Mouse (Mus musculus) erythroblast, adult 5-6 weeks (primary cell): ENCODE measurements around the gene Neo1. TPM values are rescaled to one million over a fixed set of nuclear protein-coding genes. Genes with fewer than 3 reads are reported as not detected.
"Not testable (repeated sequence)": the region's sequence is repeated elsewhere in the genome, so short reads cannot be mapped to it uniquely, and the experiment has no call there.

Source experiments
- ATAC-seq: replicated peaks from 2 replicates; pipeline ENCODE4 v1.8.0; 2016; ENCODE audit warnings: moderate number of reproducible peaks, mild to moderate bottlenecking, moderate TSS enrichment, inconsistent platforms; ENCODE audit not compliant: poor library complexity, low FRiP score, severe bottlenecking
- total RNA-seq, 2 experiments: library from RNA; stranded (forward) in 1 of 2; stranded (reverse) in 1 of 2; fragments of 150-400 nt in 1 of 2; fragments of 200-764, 138-1000 nt in 1 of 2; gene quantifications; 2 replicates each; pipeline versions ENCODE4 v1.2.3 to v1.2.4; 2015 to 2017; ENCODE audit warnings: low replicate concordance in 2 of 2

Neo1 gene
- total RNA-seq, 2 experiments from 2014 or later = 0.51 TPM; not detected in 1

DNA sequence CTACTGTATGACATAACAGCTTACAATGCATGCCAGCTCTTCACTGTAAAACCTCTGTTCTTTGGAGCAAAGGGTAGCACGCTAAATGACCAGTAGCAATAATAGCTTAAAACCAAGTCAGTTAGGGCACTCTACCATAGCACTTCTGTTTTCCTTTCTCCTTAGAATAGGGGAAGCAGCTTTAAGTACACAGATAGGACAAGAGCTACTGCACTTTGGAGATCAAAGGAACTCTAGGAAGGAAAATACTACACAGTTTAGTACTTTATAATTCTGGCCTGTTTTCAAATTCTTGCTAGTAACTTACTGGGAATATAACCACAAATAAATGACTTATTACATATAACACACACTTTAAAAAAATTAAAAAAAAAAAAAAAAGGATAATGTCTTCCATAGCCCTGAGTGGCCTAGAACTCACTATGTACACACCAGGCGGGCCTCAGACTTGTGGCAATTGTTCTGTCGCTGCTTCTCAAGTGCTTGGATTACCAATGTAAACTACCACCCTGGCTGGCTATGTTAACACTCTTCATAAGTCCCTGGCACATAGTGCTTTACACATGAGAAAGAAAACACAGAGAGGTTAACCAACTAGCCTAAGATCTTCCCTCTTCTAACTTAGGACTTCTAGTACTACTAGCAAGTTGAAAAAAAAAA lies 20.1 kb downstream of the Neo1 start:
- no peak for ATAC-seq

DNA sequence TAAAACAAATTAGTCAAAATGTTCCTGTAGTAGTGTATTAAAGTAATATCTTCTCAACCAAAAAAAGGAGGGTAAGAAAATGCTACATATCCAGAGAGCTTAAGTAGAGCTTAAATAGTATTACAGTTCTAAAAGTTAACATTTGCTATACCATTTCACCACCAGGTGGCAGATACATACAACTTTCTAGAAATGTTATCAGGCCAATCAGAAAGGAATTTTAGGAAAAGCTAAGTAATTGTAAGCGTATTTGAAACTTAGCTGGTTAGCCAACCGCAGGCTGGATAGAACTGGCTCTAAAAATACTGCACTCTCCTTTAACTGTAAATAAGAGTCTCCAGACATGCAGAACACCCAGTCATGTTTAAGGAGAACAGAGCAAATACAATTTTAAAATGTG lies 22.9 kb downstream of the Neo1 start:
- no peak for ATAC-seq

DNA sequence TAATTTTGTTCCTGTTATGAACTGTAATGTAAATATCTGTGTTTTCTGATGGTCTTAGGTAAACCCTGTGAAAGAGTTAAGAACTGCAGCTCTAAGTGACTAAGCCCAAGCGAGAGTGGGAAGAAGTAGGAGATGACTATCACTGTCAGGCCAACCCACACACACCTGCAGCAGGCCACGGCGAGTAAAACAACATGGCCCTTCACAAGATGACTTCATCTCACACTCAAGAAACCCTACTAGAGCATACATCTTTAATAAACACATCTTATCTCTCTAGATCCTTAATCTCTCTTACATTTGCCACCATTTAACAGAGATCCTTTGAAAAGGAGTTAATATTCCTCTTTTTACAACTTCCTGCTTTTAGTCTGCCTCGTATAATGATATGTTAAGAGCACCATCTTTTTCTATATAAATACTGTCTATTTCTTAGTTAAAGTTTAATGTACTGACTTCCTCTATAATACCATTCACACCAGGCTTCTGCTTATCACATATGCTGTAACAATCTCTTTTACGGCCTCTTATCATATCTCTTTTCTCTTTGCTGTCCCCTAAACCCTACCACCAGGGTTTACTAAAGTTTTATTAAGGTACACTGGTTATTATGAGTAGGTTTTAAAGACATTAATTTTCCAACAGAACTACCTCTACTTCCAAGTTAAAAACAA lies 46.8 kb downstream of the Neo1 start:
- no peak for ATAC-seq

DNA sequence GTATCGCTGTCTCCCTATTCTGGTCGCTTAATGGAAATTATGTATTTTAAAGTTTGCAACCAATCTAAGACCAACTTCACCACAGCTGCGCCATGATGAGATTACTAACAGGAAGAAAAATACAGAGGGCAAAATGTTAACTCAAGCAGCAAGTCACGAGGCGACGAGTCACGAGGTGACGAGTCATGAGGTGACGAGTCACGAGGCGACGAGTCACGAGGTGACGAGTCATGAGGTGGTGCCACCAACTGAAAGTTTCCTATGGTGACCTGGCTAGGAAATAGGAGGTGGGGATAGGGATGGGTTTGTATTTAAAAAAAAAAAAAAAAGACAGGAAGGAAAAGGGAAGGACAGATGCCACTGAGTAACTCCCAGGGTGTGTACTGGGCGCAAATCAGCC lies 57.2 kb downstream of the Neo1 start:
- ATAC-seq = no peak

DNA sequence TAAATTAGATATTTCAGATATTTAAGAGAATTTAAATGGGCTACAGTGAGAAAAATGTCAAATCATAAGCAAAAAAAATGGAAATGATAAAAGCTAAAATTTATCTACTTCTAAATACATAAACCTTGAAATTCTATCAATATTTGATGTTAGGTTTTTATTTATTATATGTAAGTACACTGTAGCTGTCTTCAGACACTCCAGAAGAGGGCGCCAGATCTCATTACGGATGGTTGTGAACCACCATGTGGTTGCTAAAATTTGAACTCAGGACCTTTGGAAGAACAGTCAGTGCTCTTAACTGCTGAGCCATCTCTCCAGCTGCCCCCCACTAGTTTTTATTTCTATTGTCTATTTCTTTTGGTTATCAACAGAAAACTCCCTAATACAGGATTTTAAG lies 65.1 kb downstream of the Neo1 start:
- ATAC-seq = not testable (repeated sequence)

DNA sequence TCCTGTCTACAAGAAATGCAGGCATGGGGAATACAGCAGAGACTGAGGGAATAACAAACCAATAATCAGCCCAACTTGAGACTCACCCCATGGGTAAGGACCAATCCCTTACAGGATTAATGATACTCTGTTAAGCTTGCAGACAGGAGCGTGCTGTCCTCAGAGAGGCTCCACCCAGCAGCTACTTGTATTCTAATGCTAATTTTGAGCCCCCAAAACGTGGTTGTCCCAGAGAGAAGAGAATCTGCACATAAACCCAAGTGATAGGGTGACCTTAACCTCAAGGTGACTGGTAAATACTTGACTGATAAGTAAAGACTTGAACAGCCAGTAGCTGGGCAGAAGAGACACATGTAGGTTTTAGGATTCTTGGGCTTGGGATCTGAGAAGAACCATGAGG lies 68.9 kb downstream of the Neo1 start:
- no peak for ATAC-seq

DNA sequence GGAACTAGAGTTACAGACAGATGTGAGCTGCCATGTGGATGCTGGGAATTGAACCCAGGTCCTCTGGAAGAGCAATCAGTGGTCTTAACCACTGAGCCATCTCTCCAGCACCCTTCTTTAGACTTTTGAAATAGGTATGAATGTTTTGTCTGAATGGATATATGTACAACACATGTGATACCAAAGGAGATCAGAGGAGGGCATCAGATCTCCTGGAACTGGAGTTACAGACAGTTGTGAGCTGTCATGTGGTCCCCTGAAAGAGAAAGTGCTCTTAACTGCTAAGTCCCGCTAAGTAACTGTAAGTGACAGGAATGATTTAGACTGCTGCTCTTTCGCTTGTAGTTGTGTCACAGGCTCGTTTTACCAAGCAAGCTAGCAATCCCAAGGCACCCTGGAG lies 80.7 kb downstream of the Neo1 start:
- ATAC-seq = no peak

DNA sequence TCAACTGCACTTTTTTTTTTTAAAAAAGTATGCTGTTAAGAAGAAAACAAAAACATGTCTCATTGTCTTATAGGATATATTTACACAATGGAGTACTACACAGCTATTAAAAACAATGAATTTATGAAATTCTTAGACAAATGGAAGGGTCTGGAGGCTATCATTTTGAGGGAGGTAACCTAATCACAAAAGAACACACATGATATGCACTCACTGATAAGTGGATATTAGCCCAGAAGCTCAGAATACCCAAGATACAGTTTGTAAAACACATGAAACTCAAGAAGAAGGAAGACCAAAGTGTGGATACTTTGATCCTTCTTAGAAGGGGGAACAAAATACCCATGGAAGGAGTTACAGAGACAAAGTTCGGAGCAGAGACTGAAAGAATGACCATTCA lies 90.3 kb downstream of the Neo1 start:
- ATAC-seq = not testable (repeated sequence)

DNA sequence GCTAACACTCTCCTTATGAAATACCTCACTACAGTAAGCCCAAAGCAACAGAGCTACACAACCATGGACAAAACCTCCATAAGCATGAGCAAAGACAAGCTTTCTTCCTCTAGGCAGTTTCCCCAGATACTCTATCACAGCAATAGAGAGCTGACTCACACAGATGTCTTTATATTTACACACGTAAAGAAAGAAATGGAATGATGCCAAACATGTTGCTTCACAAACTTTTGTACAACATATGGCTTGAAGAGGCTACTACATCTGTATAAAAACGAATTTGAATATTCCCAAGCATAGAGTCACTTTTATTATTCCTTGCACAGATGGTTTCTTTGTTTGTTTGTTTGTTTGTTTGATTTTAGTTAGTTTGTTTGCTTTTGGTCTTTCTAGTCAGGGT lies 101.5 kb downstream of the Neo1 start:
- ATAC-seq = no peak

DNA sequence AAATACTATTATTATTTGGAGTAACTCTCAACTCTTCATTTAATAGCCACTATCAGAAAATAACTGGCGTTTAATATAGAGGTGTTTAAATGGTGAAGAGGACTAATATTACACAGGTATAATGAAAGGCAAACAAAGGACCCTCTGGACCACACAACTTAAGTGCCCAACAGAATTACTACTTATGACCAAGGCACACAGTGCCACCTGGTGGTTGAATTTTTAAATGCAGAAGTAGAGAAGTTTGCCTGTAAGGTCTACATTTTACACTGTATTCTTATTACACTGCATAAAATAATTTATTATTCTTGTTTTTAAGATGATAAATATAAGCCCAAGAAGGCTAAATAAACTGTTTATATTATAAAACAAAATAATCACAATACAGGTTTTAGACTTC lies 108.1 kb downstream of the Neo1 start:
- ATAC-seq = no peak

DNA sequence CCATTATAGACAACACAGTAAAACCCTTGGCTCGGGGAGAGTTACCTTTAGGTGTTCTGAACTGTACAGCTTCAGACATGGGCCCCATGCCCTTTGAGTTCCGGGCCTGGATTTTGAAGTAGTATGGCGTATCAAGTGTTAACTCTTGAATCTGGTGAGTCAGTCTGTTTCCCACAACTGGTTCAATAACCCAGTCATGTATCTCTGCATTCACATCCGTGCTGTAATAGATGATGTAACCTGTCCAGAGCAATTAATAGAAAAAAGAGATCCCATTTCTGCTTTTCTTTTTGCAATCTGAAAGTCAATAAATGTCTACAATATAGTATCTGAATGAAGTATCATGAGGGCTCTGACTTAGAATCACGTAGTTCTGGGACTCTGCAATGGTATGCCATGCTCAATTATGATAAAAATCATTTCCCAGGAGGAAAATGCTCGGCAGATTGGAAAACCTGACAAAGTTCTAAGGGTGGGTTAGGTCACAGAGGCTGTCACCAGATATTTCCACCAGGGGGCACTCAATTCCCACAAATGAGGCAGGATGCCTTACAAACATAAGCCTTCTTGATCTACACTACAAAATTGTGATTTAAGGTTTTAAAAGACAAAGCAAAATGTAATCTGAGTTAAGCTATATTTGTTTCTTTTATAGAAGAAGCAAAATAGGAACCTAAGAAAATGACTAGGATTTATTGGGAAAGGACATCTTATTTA lies 133.2 kb downstream of the Neo1 start:
- no peak for ATAC-seq

DNA sequence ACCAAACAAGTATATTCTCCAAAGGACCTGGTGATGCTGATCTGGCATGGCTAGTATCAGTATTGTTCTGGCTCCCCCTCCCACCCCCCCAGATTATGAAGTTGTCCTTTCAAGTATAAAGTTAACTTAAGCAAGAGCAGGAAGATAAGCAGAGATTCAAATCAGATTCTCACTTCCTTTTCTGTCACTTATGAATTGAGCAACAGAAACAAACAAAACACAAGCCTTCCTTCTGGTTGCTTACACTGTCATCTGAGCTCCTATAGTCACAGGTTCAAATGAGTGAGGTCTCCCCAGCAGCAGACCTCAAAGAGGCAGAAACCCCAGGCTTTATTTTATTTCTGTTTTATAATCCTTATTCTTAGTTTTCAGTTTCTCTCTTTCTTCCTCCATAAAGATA lies 136.6 kb downstream of the Neo1 start:
- ATAC-seq = no peak

DNA sequence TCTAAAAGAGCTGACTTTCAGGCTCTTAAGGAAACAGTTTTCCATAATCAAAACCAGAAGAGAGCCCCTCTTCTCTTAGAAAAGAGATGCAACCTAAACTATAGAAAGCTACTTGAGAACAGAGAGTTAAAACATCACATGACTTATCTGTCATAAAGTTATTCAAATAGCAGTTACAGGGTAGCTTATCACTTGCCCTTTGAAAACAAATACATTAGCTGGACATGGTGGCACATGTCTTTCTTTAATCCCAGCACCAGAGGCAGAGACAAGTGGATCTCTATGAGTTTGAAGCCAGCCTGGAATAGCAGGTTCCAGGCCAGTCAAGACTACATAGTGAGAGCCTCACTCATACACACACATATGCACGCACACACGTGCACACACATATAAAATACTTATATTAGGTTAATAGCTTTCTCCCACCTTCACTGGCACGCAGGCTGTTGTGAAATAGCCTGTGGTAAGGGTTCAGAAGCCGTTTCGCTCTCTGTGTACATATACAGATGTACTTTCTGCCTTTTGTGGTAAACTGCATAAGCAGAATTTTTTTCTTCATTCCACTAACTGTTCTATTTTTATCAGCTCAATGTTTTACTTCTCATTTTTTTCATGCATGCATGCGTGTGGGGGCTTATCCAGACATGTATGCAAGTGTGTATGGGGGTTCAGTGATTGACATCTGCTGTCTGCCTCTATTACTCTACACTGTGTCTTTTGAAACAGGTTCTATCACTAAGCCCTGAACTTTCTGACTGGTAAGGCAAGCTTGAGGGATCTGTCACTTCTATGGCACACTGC lies 144.2 kb downstream of the Neo1 start:
- ATAC-seq = no peak

DNA sequence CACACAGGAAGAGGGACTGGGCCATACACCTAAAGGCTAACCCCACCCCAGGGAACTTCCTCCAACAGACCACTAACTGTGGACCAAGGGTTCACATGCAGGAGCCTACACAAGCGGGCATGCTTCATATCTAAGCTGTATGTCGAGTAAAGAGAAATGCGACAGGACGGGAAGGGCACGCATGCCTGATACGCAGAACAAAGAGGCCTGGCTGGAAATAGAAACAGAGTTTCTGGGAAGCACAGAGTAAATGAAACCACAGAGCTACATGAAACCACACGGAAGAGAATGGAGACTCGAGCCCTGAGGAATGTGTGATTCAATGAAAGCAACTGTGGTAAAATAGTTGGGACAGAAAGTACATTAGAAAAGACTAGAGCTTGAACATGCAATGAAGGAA lies 145.3 kb downstream of the Neo1 start:
- ATAC-seq = no peak

DNA sequence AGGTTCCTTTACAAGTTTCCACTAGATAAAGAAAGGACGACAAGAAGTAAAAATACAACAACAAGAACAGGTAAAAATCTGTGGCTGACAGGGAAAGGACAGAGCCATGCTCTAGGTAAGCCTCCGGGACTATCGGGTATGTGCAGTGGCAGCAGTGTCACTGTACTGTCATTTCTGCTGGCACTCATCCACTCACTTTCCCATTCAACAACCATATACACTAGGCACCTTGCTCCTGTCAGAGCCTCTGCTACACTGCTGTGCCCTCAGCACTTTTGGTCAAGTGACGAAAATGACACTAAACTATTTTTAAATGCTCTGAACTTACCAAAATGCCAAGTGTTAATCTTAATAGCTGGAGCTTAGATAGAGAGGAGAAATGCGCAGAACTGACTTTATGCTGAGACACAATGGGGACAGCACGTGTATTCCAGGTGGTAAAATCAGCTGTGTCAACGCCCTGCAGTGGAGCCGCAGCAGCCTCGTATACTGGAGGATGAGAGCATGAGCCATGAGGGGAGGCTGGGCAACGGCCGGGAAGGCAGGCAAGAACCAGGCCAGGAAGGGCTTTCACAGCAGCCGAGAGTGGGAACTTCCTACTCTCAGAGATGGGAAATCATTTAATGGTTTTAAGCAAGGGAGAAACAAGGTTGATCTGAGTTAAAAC lies 146.3 kb downstream of the Neo1 start:
- ATAC-seq = no peak

DNA sequence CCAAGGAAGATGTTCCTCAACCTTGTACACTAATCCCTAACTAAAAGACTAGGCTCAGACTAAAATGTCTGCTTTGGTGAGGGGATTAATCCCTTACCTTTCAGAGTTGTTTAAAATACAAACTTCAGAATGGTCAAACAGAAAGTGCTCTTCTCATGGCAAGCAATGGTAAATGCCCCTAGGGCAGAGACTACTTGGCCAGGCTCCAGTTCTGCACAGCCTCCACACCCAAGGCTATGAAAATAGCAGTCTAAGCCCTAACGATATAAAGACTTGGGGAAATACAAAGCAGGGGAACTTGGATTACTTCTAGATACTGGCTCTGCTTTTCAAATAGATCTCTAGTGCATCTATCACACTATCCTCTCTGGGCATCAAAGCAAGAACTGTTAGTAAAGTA lies 153.6 kb downstream of the Neo1 start:
- no peak for ATAC-seq

DNA sequence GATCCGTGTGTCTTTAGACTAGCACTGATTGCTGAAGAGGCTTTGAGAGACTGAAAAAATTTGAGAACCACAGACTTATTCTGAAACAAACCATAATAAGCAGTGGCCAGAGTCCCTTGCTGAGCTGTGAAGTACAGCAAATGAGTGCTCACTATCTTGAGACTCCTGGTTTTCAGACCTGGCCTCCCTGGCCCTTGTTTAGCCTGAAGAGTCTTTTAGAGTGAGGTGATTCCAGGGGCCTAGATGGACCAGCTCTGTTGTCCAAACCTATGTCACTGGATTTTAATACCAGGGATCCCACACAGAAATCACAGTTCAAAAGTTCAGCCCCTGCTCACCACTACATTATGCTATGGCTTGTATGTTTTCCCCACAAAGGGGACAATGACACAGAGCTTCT lies 156.4 kb downstream of the Neo1 start:
- no peak for ATAC-seq

DNA sequence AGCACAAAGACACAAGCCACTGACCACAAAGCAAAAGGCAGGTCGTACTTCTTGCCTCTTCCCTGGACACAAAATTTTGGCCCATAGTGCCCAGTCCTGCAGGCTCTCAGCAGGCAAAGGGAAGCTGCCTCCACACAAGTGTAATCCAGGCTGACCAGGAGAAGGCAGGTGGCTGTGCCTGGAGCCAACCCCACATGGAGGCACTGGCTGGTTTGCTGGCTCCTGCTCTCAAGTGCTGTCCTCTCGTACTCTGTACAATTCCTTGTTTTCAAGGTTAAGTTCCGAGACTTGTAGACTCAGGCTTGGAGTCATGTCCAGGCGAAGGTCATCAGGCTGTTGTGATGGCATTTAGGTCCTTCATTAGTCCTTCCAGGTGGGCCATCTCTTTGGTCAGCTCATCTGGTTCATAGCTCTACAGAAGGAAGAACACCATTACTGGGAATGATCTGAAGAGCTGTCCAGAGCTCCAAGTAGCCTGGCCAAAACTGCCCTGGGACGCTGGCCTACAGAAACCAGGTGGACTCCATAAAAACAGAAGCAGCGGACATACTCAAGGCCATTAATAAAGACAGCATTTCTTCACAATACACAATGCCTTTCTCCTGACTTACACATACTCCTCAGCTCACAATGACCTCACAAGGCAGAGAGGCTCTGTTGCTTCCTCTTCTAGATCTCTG lies 159.2 kb downstream of the Neo1 start:
- no peak for ATAC-seq

DNA sequence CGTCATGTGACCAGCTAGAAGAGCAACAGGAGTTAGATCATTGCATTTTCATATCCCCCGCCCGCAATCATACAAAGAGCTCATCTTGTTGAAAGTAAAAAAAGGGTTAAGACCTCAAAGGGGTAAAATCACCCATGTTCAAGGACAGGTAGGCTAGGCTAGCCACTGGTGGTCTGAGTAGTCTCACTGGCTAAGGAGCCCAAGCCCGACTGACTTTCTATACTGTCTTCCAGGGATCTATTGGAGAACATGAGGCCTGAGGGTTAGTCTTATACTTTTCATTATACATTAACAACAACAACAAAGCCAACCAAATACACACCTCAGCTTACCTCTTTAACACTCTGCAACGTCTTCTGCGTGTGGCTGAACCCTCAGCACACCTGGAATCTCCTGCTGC lies 160.8 kb downstream of the Neo1 start:
- ATAC-seq = no peak
